Mouse (Mus musculus) ovary, postnatal 36 days (tissue): ENCODE results near the gene Gp9.

Experiments
- DNase-seq: peaks from one replicate; pipeline ENCODE4 v3.0.0; 2022; ENCODE audit warnings: low spot score, mixed read lengths

Gene Gp9

DNA sequence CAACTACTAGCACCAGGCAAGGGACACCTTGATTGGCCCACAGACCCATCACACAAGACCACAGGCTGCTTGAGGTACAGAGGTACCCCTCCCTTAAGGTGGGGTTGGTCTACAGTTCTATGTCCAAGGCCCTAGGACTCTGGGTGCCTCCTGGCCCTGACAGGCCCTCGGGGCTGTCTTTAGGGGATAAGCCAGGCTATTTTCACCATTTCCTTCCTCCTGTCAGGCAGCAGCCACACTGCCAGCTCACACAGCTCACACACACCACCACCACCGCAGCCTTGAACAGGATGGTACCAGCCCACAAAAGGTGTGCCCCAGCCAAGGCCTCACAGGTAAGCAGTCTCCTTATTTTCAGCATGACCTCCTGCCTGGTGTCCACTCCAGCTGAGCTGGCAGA is at the start of gene Gp9:
Gene Gp9 (plus strand): TSS at position 231 of the 400 bp plus-strand sequence.
- DNase-seq: no peak

DNA sequence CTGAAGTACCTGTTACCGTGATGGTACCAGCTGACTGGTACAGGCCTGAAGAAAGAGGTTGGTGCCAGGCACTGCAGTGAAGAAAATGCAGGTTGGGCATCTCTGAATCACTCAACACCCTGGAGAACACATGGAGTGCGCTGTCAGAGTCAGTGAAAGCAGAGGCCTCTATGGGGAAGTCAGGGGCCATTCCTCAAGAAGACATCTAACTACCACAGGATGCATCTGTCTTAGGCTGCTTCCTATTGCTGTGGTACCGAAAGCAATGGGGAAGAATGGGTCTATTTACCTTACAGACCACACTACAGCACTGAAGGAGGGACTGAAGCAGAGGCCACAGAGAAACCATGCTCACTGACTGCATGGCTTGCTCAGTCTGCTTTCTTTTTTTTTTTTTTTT is 49.8 kb upstream of the Gp9 start:
- no peak for DNase-seq

DNA sequence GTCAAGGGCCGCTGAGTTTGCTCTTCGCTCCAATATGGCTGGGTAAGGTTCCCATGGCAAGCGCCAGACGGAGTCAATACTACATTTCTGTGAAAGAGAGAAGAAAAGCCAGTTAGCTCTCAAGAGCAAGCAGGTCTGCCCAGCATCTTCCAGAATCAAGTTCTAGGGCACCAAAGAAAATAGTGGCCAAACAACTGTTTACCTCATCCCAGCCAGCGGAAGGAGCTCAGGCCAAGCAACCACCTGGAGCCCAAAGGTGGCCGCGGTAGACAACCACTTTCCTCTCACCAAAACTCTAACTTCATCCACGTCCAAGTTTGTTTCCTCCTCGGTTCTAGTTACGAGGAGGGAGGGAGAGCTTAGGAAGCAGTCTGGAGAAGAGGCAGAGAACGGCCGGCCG is 47.7 kb upstream of the Gp9 start:
- DNase-seq: no peak

DNA sequence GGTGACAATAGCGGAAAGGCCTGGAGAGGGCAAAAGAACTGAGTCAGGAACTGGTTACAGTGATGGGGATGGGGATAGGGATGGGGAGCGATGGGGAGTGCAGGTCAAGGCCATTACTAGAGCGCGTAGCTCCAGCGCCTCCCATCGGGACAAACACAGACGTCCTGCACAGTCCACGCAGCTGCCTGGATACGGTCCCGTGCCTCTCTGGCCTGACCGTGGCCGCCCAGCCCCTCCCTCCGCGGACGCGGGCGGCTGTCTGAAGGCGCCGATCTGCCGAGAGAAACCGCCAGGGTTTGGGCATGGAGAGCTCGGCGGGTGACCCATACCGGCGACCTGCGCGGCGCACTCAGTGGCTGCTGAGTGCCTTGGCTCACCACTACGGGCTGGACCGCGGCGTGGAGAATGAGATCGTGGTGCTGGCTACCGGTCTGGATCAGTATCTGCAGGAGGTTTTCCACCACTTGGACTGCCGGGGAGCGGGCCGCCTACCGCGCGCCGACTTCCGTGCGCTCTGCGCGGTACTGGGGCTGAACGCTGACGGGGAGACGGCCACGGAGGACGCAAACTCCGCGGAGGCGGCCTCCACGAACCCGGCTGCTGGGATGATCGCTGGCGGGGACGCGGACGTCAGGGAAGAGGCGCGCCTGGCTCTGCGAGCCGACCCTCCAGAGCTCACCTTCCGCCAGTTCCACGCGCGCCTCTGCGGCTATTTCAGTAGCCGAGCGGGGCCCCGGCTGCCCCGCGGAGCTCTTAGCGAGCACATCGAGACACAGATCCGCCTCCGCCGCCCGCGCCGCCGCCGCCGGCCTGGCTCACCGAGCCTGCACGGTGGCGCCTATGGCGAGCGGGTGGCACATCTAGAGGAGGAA is 47.0 kb upstream of the Gp9 start, which contains the start of gene Efcc1:
Gene Efcc1 (plus strand): TSS at position 279 of the 872 bp plus-strand sequence.
- peak; percentile 50 for DNase-seq

DNA sequence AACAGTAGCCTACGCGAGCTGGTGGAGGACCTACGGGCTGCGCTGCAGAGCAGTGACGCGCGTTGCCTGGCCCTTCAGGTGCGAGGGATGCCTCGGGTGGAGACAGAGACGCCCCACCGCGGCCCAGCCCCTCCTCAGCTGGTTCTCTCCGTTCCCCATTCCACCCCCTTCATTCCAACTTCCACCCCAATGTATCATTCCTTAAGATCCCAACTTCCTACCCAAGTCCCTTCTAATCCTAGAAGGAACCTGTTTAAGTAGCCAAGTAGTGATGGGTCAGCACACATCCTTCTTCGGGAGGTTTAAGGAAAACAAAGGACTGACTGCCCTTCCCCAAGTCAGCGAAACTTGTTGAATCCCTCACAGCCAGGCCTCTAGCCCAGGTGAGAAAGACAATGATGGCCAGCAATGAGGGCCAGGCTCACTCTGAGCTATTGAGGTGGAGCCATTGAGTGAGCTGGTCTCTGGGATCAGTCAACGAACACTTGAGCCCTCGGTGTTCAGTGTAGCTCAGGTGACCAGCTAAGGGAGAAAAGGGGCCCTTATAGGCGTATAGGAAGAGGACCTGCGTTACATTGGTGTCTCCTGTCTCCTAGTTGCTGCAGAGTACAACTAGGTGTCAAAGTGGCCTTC is 46.3 kb upstream of the Gp9 start:
- DNase-seq: no peak

DNA sequence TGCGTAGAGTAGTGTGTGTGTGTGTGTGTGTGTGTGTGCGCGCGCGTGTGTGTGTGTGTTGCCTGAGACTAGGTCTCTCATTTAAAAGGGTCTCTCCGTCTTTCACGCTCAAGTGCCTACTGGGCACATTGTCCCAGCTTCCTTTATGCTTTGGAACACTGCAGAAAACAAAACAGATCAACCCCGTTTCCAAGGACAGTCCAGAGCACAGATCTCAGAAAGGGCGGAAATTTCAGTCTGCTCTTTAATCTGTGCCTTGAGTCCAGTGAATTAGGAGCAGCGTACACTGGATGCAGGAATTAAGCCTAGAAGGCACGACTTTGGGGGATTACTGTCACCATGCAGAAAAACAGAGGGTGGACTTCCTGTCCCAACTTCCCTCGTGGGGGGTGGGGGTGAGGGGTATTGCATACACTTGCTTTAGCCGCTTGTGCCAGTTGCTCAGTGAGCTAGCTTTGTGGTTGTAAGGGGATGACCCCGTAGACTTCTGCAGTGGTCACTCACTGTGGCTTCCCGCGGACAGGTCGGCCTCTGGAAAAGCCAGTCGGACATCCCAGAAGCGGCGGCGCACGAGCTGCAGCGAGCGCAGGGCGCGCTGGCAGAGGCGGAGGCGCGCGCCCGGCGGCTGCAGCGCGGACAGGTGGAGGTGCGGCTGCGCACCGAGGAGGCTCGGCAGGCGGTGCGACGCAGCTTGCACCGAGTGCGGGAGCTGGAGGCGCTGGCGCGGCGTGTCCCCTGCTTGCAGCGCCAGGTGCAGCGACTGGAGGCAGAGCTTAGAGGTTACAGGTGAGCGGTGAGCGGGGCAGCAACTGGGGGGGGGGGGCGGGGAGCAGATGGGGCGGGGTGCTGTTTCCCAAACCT is 45.5 kb upstream of the Gp9 start:
- no peak for DNase-seq

DNA sequence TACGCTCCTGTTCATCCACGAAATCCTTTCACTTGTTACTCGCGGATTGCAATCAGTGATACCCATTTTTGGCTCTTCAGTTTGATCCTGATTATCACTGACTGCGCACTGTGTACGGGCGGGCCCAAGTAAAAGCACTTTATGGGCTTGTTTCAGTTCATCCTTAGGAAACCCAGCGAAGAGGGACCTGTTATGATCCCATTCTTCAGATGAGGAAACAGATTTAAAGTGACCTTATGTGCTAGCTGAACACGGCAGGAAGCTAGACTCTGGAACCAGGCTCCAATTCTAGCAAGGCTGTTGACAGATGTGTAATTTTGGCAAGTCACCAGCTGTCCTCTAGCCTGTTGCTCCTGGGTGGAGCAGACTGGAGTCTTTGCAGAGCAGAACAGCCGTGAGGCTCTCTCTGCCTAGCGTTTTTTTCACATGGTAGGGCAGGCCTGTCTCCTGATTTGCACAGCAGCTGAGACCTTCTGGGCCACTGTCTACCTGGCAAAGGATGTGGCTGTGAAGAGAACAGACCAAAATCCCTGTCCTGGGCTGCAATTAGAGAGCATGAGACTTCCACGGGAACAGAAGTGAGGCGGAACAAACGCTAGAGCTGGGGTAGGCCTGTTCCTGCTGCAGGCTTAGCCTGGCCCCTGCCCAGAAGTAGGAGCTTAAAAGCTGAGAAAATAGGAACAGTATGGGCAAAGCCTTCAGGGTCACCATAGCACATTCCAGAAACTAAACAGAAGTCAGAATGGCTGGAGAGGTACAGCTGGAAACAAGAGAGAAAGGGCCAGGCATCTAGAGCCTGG is 44.5 kb upstream of the Gp9 start:
- no peak for DNase-seq

DNA sequence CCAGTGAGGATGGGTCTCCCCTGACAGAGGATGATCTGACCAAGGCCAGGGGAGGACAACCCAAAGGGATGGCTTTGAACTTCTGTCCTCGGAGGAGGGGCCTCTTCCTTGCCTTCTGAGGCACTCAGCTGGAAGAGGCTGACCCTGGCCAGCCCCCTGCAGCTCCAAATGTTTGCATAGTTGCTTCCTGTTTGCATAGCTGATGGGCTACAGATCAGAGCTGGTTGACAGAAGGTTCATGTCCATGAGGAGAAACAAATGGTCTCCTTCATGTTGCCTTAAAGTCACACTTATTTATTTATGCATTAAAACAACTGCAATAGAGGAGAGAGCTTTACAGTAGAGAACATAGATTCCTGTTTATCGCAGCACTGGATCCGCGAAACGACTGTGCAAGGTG is 43.7 kb upstream of the Gp9 start:
- DNase-seq: no peak

DNA sequence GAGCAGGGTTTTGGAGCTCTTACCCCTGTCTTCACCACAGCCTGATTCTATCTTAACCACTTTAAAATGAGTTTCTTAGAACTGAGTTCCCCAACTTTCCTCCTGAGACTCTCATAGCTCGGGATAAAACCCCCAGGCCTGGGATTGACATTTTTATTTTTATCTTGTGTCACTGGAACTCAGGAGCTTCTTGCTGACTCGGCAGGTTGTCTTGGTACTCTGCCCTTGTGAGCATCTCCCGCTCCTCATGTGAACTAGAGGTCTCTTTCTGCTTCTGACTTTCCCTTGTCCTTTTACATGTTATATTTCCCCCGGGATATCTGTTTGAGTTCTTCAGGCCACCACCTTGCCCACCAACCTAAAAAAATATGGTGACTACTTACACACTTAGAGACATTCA is 40.9 kb upstream of the Gp9 start:
- DNase-seq: no peak

DNA sequence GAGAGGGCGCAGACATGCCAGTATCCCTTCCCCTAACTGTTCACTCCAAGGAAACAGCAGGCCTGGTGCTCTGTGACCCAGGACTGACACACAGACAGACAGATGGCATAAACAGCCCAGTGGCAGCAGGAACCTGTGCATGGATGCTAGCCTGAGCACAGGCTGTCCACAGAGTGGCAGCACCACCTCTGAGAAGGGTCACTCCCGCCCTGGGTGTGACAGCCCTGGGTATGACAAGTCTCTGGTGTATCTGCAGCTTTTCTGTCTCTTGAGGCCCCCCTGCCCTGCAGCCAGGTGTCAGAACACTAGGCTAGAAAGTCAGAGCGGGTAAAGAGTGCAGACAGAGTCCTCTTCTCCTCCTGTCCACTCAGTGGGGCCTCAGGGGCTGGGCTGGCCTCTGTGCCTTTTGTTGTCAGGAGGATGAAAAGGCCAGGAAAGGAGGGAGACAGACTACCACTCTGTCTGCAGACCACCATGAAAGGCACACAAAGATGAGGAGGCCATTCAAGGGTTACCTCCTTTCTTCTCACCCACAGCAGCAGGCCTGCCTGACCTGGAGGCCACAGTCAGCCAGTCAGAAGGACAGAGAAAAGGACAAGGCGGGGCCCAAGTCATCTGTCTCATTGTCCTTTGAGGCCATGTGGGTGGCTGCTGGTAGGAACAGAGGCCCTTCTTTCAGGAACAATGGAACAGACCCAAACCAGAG is 39.8 kb upstream of the Gp9 start:
- DNase-seq: no peak

DNA sequence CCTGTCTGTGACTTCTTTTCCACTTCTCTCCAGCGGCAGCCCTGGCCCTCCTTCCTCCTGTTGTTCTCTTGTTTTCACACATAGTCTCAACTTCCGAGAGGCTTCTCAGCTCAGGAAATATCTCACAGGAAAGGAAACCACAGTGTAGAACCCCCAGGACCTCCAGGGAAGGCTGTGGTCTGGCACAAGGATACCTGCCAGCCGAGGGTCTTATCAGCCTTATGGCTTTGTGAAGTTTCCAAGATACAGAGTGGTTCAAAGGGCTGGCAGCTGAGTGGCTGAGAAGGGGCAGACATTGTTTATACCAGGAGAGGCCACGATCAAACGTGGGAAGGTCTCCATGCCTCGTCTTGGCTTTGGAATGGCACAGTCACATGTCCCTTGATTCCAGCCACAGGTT is 38.0 kb upstream of the Gp9 start:
- no peak for DNase-seq

DNA sequence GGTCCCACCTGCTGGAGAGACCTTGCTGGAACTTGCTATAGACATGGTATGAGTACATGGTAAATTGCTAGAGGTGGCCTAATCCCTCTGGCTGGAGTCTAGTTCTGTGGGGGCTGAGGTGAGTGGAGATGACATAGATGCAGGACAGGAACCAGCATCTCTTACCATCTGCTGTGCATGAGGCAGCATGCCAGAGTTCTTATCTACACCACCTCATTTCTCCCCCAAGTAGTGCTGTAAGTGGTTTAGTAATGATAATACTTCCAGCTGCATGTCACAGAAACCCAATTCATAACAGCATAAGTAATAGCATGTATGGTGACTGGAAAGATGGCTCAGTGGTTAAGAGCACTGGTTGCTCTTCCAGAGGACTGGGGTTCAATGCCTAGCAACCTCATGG is 37.4 kb upstream of the Gp9 start:
- no peak for DNase-seq

DNA sequence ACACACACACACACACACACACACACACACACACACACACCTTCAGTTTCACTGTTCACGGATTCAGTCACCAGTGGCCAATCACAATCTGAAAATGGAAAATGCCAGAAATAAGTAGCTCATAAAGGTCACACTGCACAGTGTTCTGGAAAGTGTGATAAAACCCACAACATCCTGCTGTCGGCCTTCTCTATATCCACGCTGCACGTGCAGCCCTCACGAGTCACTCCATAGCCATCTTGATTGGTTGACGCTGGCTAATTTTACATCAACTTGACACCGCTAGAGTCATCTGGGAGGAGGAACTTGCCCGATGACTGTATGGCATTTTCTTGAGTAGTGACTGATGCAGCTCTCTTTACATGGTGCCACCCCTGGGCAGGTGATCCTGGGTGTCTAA is 35.9 kb upstream of the Gp9 start:
- no peak for DNase-seq

DNA sequence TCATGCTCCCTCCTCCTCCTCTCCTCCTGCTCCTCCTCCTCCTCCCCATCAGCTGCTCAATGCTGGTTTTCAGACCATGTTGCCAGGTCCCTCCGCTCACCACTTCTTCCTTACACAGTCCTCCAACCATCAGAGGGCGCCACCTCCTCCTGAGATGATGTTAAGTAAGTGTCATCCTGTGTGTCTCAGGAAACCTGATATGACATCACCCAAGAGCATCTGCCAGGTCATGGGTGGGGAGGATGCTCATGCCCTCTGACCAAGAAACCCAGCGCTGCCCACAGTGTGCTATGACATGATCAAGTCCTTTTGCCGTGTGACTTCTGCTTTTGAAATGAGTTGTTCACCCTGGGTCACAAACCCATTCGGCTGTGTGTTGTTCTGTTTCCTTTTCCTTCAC is 35.1 kb upstream of the Gp9 start:
- no peak for DNase-seq

DNA sequence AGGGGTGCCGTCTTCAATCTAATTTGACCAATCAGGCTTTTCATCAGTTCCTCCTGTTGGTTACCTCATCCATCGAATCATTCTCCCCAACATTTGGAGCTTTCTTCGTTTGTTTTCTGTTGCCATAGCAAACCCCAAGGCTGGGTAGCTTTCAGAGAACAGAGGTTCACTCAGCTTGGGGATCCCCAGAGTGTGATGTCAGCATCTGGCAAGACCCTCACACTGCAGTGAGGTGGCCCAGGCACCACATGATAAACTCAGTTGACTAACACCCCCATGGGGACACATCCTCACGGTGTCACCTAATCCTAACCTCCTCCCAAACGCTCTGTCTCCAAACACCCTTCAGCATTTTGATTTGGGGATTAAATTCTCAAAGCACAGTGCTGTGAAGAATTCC is 34.6 kb upstream of the Gp9 start:
- no peak for DNase-seq

DNA sequence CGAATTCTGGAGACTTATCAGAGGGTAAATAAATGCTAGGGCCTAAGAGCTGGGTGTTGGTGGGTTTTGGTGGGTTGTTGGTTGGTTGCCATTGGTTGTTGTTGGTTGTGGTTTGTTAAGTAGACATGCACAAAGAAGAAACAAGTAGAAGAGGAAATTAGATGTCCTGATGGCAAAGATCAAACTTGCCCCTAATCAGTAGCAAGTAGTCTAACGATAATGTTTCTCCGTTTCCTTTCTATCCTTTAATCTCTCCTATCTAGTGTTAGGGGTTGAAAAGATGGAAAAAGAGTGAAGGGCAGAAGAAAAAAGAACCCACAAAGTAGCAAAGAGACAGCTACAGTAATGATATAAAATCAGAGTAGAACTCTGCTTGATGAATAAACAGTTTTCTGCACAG is 33.2 kb upstream of the Gp9 start:
- no peak for DNase-seq

DNA sequence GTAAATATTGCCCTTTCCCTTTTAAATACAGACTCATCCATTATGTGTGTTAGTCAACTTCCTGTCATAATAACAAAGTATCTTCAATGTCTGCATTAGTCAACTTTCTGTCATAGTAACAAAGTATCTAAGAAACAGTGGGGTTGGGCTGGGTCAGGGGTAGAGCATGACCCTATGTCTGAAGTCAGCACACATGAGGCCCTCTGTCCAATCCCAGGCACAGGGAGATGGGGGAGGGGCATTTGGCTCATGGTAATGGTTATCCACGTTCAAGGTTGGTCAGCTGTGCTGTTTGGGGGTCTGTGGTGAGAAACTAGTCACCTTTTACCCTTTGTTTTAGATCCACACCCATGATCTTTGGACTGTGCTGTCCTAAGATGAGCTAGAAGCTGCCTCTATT is 32.6 kb upstream of the Gp9 start:
- DNase-seq: no peak

DNA sequence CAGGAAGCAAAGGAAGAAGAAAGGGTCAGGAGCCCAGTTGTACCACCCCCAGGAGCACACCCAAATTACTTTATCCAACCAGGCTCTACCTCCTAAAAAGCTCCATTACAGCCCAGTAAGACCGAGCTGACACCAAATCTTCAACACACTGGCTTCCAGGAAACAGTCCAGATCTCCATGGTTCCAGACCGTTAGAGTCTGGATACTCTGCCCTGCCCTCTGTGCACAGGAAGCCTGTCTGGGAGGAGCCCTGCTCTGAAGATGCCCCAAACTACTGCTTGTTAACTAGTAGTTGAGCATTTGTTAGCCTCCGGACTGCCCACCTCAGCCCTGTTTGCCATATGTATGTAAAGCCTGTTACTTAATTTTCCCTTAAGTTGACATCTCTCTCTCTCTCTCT is 31.8 kb upstream of the Gp9 start:
- no peak for DNase-seq

DNA sequence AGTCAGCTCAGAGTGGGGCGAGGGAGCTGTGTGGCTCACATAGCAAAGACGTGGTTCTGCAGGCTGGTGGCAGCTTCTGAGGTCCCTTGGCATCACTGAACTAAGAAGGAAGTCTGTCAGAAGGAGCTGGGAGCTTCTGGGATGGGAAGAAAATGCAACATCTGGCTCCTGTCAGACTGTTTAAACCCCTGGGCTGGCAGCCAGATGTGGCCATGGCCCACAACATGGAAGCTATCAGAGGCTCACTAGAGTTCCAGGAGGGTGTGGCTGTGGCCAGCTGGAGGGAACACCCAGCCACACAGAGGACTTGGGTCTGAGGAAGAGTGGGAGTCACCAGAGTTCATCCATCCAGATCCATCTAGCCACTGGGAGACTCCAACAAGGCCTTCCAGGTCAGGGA is 31.0 kb upstream of the Gp9 start:
- no peak for DNase-seq

DNA sequence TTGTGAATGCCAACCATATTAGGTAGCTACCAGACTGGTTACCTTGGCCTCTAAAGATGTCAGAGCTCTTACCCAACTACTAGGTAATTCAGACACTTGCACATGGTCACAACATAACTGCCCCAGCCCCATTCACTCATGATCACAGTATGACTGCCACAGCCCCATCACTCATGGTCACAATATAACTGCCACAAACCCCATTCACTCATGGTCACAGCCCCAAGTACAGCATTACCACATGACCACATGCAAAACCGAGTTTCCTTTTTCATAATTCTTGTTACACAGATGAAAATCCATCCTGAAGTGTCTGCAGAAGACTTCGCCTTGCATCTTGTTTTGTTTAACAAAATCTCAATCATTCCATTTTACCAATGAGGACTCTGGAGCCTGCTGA is 29.8 kb upstream of the Gp9 start:
- DNase-seq: no peak

DNA sequence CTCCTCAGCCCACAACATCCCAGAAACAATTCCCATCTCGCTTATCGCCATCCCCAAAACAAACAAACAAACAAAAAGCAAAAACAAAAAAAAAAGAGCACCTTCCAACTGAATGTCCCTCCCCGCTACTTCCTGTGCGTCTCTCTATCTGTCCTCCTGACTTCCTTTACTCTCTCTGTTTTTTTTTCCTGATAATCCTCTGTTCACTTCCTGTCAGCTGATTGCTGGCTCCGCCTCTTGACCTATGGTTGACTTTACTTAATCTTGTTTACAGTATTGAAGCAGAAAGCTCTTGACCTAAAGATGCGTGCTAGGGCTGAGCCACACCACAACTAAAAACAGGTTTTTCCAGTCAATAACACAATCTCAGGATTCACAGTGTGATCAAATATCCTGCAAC is 29.3 kb upstream of the Gp9 start:
- DNase-seq: no peak
